Mouse (Mus musculus) cerebellum, adult 2 months (tissue): Measurements from ENCODE around the gene Poc1a. TPM values are rescaled to one million over a fixed set of nuclear protein-coding genes. Genes with fewer than 3 reads are reported as not detected.
A peak's percentile ranks its signal among the peaks of the same experiment; 100 is the strongest.

Experiments
- DNase-seq, 2 experiments: peaks; one replicate each; pipeline ENCODE4 v3.0.0; 2021
- H3K27ac ChIP-seq: fragments of 200-500 bp; 2 replicates; pipeline ENCODE4 v1.5.1; 2012; ENCODE audit warnings: low read length, control low read depth, inconsistent platforms; ENCODE audit not compliant: insufficient read depth
- H3K27me3 ChIP-seq: fragments of 200-500 bp; 2 replicates; pipeline ENCODE4 v1.6.1; 2012; ENCODE audit warnings: inconsistent platforms, mild to moderate bottlenecking, low read length, moderate library complexity; ENCODE audit not compliant: control insufficient read depth, insufficient read depth
- H3K4me1 ChIP-seq: fragments of 200-500 bp; 2 replicates; pipeline ENCODE4 v1.6.1; 2011; ENCODE audit warnings: low read length; ENCODE audit not compliant: control insufficient read depth, insufficient read depth
- H3K4me3 ChIP-seq: fragments of 200-500 bp; replicated peaks from 2 replicates; pipeline ENCODE3; 2011; ENCODE audit warnings: mild to moderate bottlenecking, low read depth, low read length, control low read depth; ENCODE audit not compliant: insufficient read depth
- CTCF ChIP-seq: fragments of 200-500 bp; IDR thresholded peaks from 2 replicates; pipeline ENCODE4 v1.5.1; 2011; ENCODE audit warnings: low read depth, mild to moderate bottlenecking, control low read depth, low read length, moderate library complexity, borderline replicate concordance; ENCODE audit not compliant: insufficient read depth
- POLR2A ChIP-seq: fragments of 200-500 bp; IDR thresholded peaks from 2 replicates; pipeline ENCODE4 v1.6.1; 2011; ENCODE audit warnings: low read length, control low read depth, borderline replicate concordance; ENCODE audit not compliant: insufficient read depth
- WGBS: fragments of 180-500 bp; shearing (Covaris S2); methylation state at CpG from one replicate; pipeline ENCODE4 v1.1.7; 2018; 5-methylcytosine and 5-hydroxymethylcytosine counted together
- polyA plus RNA-seq: library from polyadenylated mRNA; depleted of rRNA; stranded (reverse); fragments of >200 nt; gene quantifications from 2 replicates; pipeline ENCODE4 v1.2.3, GENCODE M21; 2012

Gene Poc1a
- polyA plus RNA-seq, 1 experiment: 3.9 TPM

GRCm38 (mm10) chr9:106338462-106339172 is 57.8 kb downstream of the Poc1a start:
- Histone ChIP-seq H3K4me1 (no peaks in the 10 kb centered on the region), H3K27me3 (no peaks in the 10 kb centered on the region), H3K4me3 (no peak overlapping the region), H3K27ac (no peak overlapping the region)
- no peak for TF ChIP-seq POLR2A
- no peak for TF ChIP-seq CTCF
- no peak for DNase-seq
- WGBS: 35% methylated on average over 10 of the region's 10 CpGs

DNA sequence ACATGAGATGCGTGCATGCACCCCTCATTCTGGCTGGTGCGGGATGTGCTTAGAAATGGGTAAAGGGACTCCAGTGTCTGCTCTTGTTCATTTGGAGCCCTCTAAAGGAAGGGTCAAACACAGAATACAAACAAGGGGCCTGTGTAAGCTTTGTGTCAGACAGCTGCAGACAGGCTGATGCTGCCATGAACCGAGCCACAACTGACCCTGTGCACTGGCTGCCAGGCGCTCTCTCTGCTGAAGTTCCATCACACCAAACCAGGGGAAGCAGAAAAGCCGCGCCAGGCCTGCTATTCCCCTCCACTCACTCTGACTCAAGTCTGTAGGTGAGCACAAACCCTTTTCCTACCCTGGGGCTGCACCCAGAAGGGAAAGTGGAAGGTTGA is 58.3 kb downstream of the Poc1a start:
- 74% methylated on average over 6 of the region's 6 CpGs for WGBS
- DNase-seq: no peak
- TF ChIP-seq CTCF: no peak
- TF ChIP-seq POLR2A: no peak
- no peaks in the 10 kb centered on the region for H3K4me1 ChIP-seq
- H3K27me3 ChIP-seq: no peaks in the 10 kb centered on the region
- H3K27ac ChIP-seq: no peak overlapping the region
- no peak overlapping the region for H3K4me3 ChIP-seq

DNA sequence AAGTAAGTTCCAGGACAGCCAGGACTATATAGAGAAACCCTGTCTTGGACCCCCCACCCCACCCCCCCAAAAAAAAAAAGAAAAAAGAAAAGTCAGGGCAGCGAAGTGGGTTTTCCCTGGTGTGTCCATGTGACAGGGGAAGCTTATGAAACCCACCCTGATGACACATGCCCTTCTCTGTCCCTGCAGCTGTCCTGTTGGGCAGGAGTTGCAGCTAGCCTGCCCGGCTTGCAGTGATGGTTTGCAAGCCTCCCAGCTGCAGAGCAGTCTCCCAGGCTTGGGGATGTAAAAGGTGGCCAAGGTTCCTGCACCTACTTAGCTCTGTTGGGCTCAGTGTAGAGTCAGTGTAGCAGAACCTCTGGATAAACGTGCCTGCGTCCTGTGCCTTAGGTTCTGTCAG is 58.9 kb downstream of the Poc1a start:
- WGBS: 86% methylated on average over 4 of the region's 4 CpGs
- H3K27me3 ChIP-seq: no peaks in the 10 kb centered on the region
- H3K4me1 ChIP-seq: peaks cover 3% of the 10 kb centered on the region; the same call in 1 of the 2 replicates
- H3K27ac ChIP-seq: no peak overlapping the region
- H3K4me3 ChIP-seq: no peak overlapping the region
- TF ChIP-seq CTCF (no peak), POLR2A (no peak)
- DNase-seq: no peak

DNA sequence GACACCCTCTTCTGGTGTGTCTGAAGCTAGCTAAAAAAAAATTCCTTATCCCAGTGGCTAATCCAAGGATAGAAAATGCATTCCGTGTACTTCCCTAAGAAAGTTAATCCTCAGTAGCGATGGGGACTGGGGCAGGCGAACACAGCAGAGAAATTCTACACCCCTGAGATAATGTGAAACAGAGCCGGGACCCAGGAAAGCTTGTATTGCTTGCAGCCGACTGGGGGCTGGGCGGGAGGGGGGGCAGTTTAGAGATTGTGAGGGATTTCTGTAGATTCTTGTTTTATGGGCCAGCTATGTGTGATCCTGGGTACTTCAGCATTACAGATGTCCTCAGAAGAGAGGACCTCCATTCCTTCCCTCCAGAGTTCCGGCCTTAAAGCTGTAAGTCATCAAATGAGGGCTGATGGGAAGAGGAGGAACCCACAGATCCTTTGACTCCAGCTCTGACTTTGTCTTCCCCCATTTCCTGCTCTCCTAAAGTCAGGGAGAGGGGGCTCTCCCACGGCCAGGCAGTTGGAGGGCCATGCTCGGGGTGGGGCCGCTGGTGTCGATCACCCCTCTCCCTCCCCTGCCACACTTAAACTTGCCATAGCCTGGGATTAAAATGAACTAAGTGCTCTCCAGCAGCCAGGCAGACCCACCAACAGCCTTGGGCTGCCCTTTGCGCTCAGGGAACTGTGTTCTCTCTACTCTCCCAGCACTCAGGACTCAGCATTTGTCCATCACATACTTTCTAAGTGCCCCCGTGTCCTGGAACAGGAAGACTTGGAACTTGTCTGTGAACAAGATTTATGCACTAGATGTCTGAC is 59.8 kb downstream of the Poc1a start:
- H3K4me1 ChIP-seq: peaks cover 3% of the 10 kb centered on the region; the same call in 1 of the 2 replicates
- H3K4me3 ChIP-seq: no peak overlapping the region
- 91% methylated on average over 13 of the region's 13 CpGs for WGBS
- DNase-seq: no peak
- no peak overlapping the region for H3K27ac ChIP-seq
- no peaks in the 10 kb centered on the region for H3K27me3 ChIP-seq
- no peak for TF ChIP-seq CTCF

GRCm38 (mm10) chr9:106341313-106341686 is 60.4 kb downstream of the Poc1a start:
- Histone ChIP-seq H3K4me3 (no peak overlapping the region), H3K4me1 (peaks cover 3% of the 10 kb centered on the region; the same call in 1 of the 2 replicates), H3K27me3 (no peaks in the 10 kb centered on the region), H3K27ac (no peak overlapping the region)
- 87% methylated on average over 3 of the region's 3 CpGs for WGBS
- TF ChIP-seq POLR2A (no peak), CTCF (no peak)
- DNase-seq: no peak

DNA sequence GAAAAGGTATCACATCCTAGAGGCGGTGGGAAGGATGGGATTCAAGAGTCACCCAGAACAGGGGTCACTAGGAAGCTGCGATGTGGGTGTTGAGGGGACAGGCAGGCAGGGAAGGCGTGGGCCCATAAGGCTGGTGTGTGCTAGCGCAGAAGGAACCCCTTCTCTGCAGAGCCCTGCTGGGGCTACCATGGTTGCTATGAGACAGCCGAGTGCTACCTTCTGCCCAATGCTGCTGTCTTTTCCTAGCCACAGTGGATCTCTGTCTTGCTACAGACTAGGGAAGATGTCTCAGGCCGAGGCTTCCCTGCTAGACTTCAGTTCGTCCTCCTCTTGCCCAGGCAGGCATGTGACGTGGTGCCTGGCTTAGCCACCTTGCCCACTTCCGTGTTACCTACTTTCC is 61.7 kb downstream of the Poc1a start:
- no peak overlapping the region for H3K4me3 ChIP-seq
- DNase-seq: no peak
- H3K27ac ChIP-seq: no peak overlapping the region
- TF ChIP-seq POLR2A (no peak), CTCF (no peak)
- peaks cover 3% of the 10 kb centered on the region; the same call in 1 of the 2 replicates for H3K4me1 ChIP-seq
- H3K27me3 ChIP-seq: no peaks in the 10 kb centered on the region
- WGBS: 76% methylated on average over 9 of the region's 9 CpGs

GRCm38 (mm10) chr9:106345167-106345566 is 64.3 kb downstream of the Poc1a start:
- Histone ChIP-seq H3K27ac (no peak overlapping the region), H3K4me1 (peaks cover 6% of the 10 kb centered on the region; the same call in 1 of the 2 replicates), H3K27me3 (no peaks in the 10 kb centered on the region), H3K4me3 (no peak overlapping the region)
- DNase-seq: peak; percentile 55 to 71
- TF ChIP-seq POLR2A (no peak), CTCF (no peak)
- 50% methylated on average over 6 of the region's 6 CpGs for WGBS

DNA sequence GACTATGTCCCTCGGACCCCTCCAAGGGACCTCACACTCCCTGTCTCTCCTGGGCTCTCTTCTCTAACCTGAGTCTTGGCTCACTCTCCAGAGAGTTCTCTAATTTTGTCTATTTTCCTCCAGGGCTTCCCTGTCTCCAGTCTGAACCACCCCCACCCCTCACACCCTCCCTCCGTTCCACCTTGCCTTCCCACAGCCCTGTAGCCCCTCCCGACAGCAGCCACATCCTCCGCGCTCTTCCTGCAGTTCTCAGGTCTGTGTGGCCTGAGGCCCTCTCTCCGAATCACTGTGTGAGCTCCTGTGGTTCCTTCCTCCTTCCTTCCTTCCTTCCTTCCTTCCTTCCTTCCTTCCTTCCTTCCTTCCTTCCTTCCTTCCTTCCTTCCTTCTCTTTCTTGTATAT is 64.8 kb downstream of the Poc1a start:
- no peak for DNase-seq
- TF ChIP-seq CTCF (no peak), POLR2A (no peak)
- WGBS: 73% methylated on average over 6 of the region's 6 CpGs
- no peaks in the 10 kb centered on the region for H3K27me3 ChIP-seq
- H3K27ac ChIP-seq: no peak overlapping the region
- H3K4me1 ChIP-seq: peaks cover 6% of the 10 kb centered on the region; the same call in 1 of the 2 replicates
- H3K4me3 ChIP-seq: no peak overlapping the region
